Mouse (Mus musculus) liver, adult 2 months (tissue): ENCODE results near the gene Oas1g.

ENCODE experiments used
- CTCF ChIP-seq: fragments of 200-500 bp; IDR thresholded peaks from 2 replicates; pipeline ENCODE4 v1.5.1; 2011; ENCODE audit warnings: low read depth, low read length, control low read depth
- POLR2A ChIP-seq: fragments of 200-500 bp; IDR thresholded peaks from 2 replicates; pipeline ENCODE4 v1.6.1; 2011; ENCODE audit warnings: low read length, control low read depth; ENCODE audit not compliant: insufficient read depth; ENCODE audit errors: extremely low read depth

DNA sequence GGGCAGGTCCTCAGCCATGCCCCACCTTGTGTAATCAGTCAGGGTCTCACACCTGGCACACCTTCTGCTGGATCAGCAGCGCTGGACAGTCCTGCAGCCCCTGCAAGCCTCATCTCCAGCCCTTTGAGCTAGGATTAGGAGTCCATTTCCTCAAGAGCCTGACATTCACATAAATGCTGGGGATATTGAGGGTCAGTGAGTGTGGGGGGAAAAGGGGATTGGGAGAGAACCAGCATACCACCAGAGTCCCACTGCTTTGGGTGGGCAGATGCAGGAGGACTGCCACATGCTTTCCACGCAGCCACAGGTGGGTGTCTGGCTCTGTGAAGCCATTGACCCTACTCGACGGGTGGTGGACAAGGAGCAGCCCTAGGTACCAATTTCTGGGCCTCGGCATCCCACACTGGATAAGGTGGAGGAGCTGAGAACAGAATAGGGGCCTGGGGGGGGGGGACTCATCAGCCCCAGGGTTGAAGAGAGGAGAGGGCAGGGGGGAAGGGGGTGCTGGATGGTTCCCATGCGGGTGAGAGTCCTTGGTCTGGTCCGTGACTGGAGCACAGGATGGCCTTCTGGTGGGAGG is 17.9 kb downstream of the Oas1g start:
- TF ChIP-seq CTCF (no peak), POLR2A (no peak)
